Mouse (Mus musculus): ENCODE results near the gene Tmem209. TPM values are rescaled to one million over a fixed set of nuclear protein-coding genes. Genes with fewer than 3 reads are reported as not detected.

The Tmem209 gene
- polyA plus RNA-seq, 1 experiment from 2014 or later: 31.0 TPM

GRCm38 (mm10) chr6:30477784-30478183, 31.8 kb downstream of the Tmem209 start:
- no peak for ATAC-seq (ENCODE audit: low read depth)
- H3K27ac ChIP-seq (replicated peaks; ENCODE audit: low read depth, low read length): 0 out of 2 replicates have a peak overlapping the region, but pooled peaks have one; percentile 25
- 81% methylated on average over 6 of the region's 6 CpGs for WGBS

GRCm38 (mm10) chr6:30477210-30477714, 32.3 kb downstream of the Tmem209 start:
- no peaks in the 10 kb centered on the region for H3K9me3 ChIP-seq (ENCODE audit: control insufficient read depth, low read length)
- no peaks in the 10 kb centered on the region; the same call in 1 of the 2 replicates for H3K4me1 ChIP-seq (ENCODE audit: control insufficient read depth, insufficient read depth, low read length)
- 65% methylated on average over 8 of the region's 8 CpGs for WGBS
- no peak overlapping the region for H3K9ac ChIP-seq (ENCODE audit: low read depth, low read length)
- H3K36me3 ChIP-seq (ENCODE audit: control insufficient read depth, insufficient read depth, low read length): peaks cover 40% of the 10 kb centered on the region
- H3K4me3 ChIP-seq (ENCODE audit: low read depth, low read length): no peak overlapping the region
- DNase-seq (ENCODE audit: low spot score) (no peak), ATAC-seq (ENCODE audit: low read depth) (no peak; the same call in 1 of the 2 replicates)
- no peak overlapping the region for H3K4me2 ChIP-seq (ENCODE audit: low read depth, low read length)
- H3K27me3 ChIP-seq (replicated peaks; ENCODE audit: control insufficient read depth, insufficient read depth, low read length): no peaks in the 10 kb centered on the region
- 0 out of 2 replicates have a peak overlapping the region, but pooled peaks have one; percentile 25 for H3K27ac ChIP-seq (replicated peaks; ENCODE audit: low read depth, low read length)

More at GRCm38 (mm10) chr6:30477784-30478183, 31.8 kb downstream of the Tmem209 start:
- peaks cover 45% of the 10 kb centered on the region for H3K36me3 ChIP-seq (ENCODE audit: control insufficient read depth, insufficient read depth, low read length)
- no peak for DNase-seq (ENCODE audit: low spot score)
- no peaks in the 10 kb centered on the region; the same call in 1 of the 2 replicates for H3K4me1 ChIP-seq (ENCODE audit: control insufficient read depth, insufficient read depth, low read length)
- H3K27me3 ChIP-seq (replicated peaks; ENCODE audit: control insufficient read depth, insufficient read depth, low read length): no peaks in the 10 kb centered on the region
- no peaks in the 10 kb centered on the region for H3K9me3 ChIP-seq (ENCODE audit: control insufficient read depth, low read length)
- no peak overlapping the region for H3K9ac ChIP-seq (ENCODE audit: low read depth, low read length)
- H3K4me2 ChIP-seq (ENCODE audit: low read depth, low read length): no peak overlapping the region
- H3K4me3 ChIP-seq (ENCODE audit: low read depth, low read length): no peak overlapping the region

- WGBS: 64% methylated on average over 10 of the region's 10 CpGs
Observed at GRCm38 (mm10) chr6:30476025-30476765, 33.4 kb downstream of the Tmem209 start.

GRCm38 (mm10) chr6:30471706-30472105, 37.9 kb downstream of the Tmem209 start:
- DNase-seq (ENCODE audit: low spot score): peak; percentile 61

More at GRCm38 (mm10) chr6:30476025-30476765, 33.4 kb downstream of the Tmem209 start:
- Histone ChIP-seq H3K27ac (replicated peaks; ENCODE audit: low read depth, low read length) (no peak overlapping the region), H3K4me2 (ENCODE audit: low read depth, low read length) (no peak overlapping the region), H3K36me3 (ENCODE audit: control insufficient read depth, insufficient read depth, low read length) (peaks cover 30% of the 10 kb centered on the region), H3K4me1 (ENCODE audit: control insufficient read depth, insufficient read depth, low read length) (no peaks in the 10 kb centered on the region; the same call in 1 of the 2 replicates), H3K9me3 (ENCODE audit: control insufficient read depth, low read length) (no peaks in the 10 kb centered on the region), H3K27me3 (replicated peaks; ENCODE audit: control insufficient read depth, insufficient read depth, low read length) (no peaks in the 10 kb centered on the region), H3K9ac (ENCODE audit: low read depth, low read length) (no peak overlapping the region), H3K4me3 (ENCODE audit: low read depth, low read length) (no peak overlapping the region)
- ATAC-seq (ENCODE audit: low read depth): no peak
- DNase-seq (ENCODE audit: low spot score): no peak

GRCm38 (mm10) chr6:30469370-30469769, 40.2 kb downstream of the Tmem209 start:
- WGBS: 90% methylated on average over 11 of the region's 12 CpGs
- DNase-seq (ENCODE audit: low spot score) (peak; percentile 48), ATAC-seq (ENCODE audit: low read depth) (peak; percentile 24; the same call in 1 of the 2 replicates)
- no peaks in the 10 kb centered on the region for H3K4me1 ChIP-seq (ENCODE audit: control insufficient read depth, insufficient read depth, low read length)
- 0 out of 2 replicates have a peak, but pooled peaks cover 5% of the 10 kb centered on the region for H3K9me3 ChIP-seq (ENCODE audit: control insufficient read depth, low read length)
- no peak overlapping the region for H3K4me2 ChIP-seq (ENCODE audit: low read depth, low read length)
- no peaks in the 10 kb centered on the region for H3K36me3 ChIP-seq (ENCODE audit: control insufficient read depth, insufficient read depth, low read length)
- no peaks in the 10 kb centered on the region for H3K27me3 ChIP-seq (replicated peaks; ENCODE audit: control insufficient read depth, insufficient read depth, low read length)
- 0 out of 2 replicates have a peak overlapping the region, but pooled peaks have one; percentile 16 for H3K9ac ChIP-seq (ENCODE audit: low read depth, low read length)
- no peak overlapping the region for H3K4me3 ChIP-seq (ENCODE audit: low read depth, low read length)
- no peak overlapping the region for H3K27ac ChIP-seq (replicated peaks; ENCODE audit: low read depth, low read length)

More at GRCm38 (mm10) chr6:30471706-30472105, 37.9 kb downstream of the Tmem209 start:
- Histone ChIP-seq H3K36me3 (ENCODE audit: control insufficient read depth, insufficient read depth, low read length) (no peaks in the 10 kb centered on the region), H3K4me2 (ENCODE audit: low read depth, low read length) (no peak overlapping the region), H3K4me1 (ENCODE audit: control insufficient read depth, insufficient read depth, low read length) (no peaks in the 10 kb centered on the region; the same call in 1 of the 2 replicates), H3K9me3 (ENCODE audit: control insufficient read depth, low read length) (0 out of 2 replicates have a peak, but pooled peaks cover 5% of the 10 kb centered on the region), H3K27me3 (replicated peaks; ENCODE audit: control insufficient read depth, insufficient read depth, low read length) (no peaks in the 10 kb centered on the region), H3K4me3 (ENCODE audit: low read depth, low read length) (no peak overlapping the region), H3K9ac (ENCODE audit: low read depth, low read length) (no peak overlapping the region), H3K27ac (replicated peaks; ENCODE audit: low read depth, low read length) (no peak overlapping the region)
- no peak for ATAC-seq (ENCODE audit: low read depth)
- WGBS: 42% methylated on average over 3 of the region's 3 CpGs

- H3K27me3 ChIP-seq (replicated peaks; ENCODE audit: control insufficient read depth, insufficient read depth, low read length): no peaks in the 10 kb centered on the region
- 61% methylated on average over 12 of the region's 12 CpGs for WGBS
- H3K9me3 ChIP-seq (ENCODE audit: control insufficient read depth, low read length): 0 out of 2 replicates have a peak, but pooled peaks cover 5% of the 10 kb centered on the region
- H3K4me3 ChIP-seq (ENCODE audit: low read depth, low read length): no peak overlapping the region
- no peaks in the 10 kb centered on the region for H3K4me1 ChIP-seq (ENCODE audit: control insufficient read depth, insufficient read depth, low read length)
- H3K36me3 ChIP-seq (ENCODE audit: control insufficient read depth, insufficient read depth, low read length): no peaks in the 10 kb centered on the region
- ATAC-seq (ENCODE audit: low read depth): 0 out of 2 replicates have a peak, but pooled peaks have one; percentile 31
- no peak overlapping the region for H3K27ac ChIP-seq (replicated peaks; ENCODE audit: low read depth, low read length)
- H3K9ac ChIP-seq (ENCODE audit: low read depth, low read length): 0 out of 2 replicates have a peak overlapping the region, but pooled peaks have one; percentile 16
- DNase-seq (ENCODE audit: low spot score): peak; percentile 73
- H3K4me2 ChIP-seq (ENCODE audit: low read depth, low read length): no peak overlapping the region
Observed at GRCm38 (mm10) chr6:30468684-30469083, 40.9 kb downstream of the Tmem209 start.

GRCm38 (mm10) chr6:30468058-30468457, 41.5 kb downstream of the Tmem209 start:
- Histone ChIP-seq H3K27ac (replicated peaks; ENCODE audit: low read depth, low read length) (no peak overlapping the region), H3K9me3 (ENCODE audit: control insufficient read depth, low read length) (0 out of 2 replicates have a peak, but pooled peaks cover 5% of the 10 kb centered on the region), H3K36me3 (ENCODE audit: control insufficient read depth, insufficient read depth, low read length) (no peaks in the 10 kb centered on the region), H3K27me3 (replicated peaks; ENCODE audit: control insufficient read depth, insufficient read depth, low read length) (no peaks in the 10 kb centered on the region), H3K4me2 (ENCODE audit: low read depth, low read length) (no peak overlapping the region), H3K9ac (ENCODE audit: low read depth, low read length) (no peak overlapping the region), H3K4me1 (ENCODE audit: control insufficient read depth, insufficient read depth, low read length) (no peaks in the 10 kb centered on the region), H3K4me3 (ENCODE audit: low read depth, low read length) (no peak overlapping the region)
- DNase-seq (ENCODE audit: low spot score) (no peak), ATAC-seq (ENCODE audit: low read depth) (no peak)
- 68% methylated on average over 1 of the region's 1 CpGs for whole genome bisulfite sequencing

GRCm38 (mm10) chr6:30465586-30465985, 44.0 kb downstream of the Tmem209 start:
- Histone ChIP-seq H3K4me2 (ENCODE audit: low read depth, low read length) (no peak overlapping the region), H3K27me3 (replicated peaks; ENCODE audit: control insufficient read depth, insufficient read depth, low read length) (no peaks in the 10 kb centered on the region), H3K27ac (replicated peaks; ENCODE audit: low read depth, low read length) (no peak overlapping the region), H3K4me3 (ENCODE audit: low read depth, low read length) (no peak overlapping the region), H3K4me1 (ENCODE audit: control insufficient read depth, insufficient read depth, low read length) (peaks cover 17% of the 10 kb centered on the region), H3K36me3 (ENCODE audit: control insufficient read depth, insufficient read depth, low read length) (no peaks in the 10 kb centered on the region), H3K9me3 (ENCODE audit: control insufficient read depth, low read length) (0 out of 2 replicates have a peak, but pooled peaks cover 1% of the 10 kb centered on the region), H3K9ac (ENCODE audit: low read depth, low read length) (no peak overlapping the region)
- WGBS: 82% methylated on average over 11 of the region's 11 CpGs
- DNase-seq (ENCODE audit: low spot score) (no peak), ATAC-seq (ENCODE audit: low read depth) (no peak)

Measured in embryonic facial prominence, embryonic 14.5 days (tissue).